Mouse (Mus musculus) limb, embryonic 11.5 days (tissue): ENCODE measurements around the gene Mmp10. TPM values are rescaled to one million over a fixed set of nuclear protein-coding genes. Genes with fewer than 3 reads are reported as not detected.

Experiments used
- ATAC-seq: fragments of 200-750 bp; cut with Nextera tagmentation; 2 replicates; pipeline ENCODE4 v1.8.0; 2017; ENCODE audit warnings: low read depth; ENCODE audit not compliant: insufficient number of reproducible peaks, low FRiP score, low TSS enrichment
- DNase-seq: peaks from one replicate; pipeline ENCODE4 v3.0.0-alpha.2; 2015; ENCODE audit warnings: low spot score
- H3K27ac ChIP-seq: fragments of 300-500 bp; sonication (generic); replicated peaks from 2 replicates; pipeline ENCODE4 v1.5.1; 2014; ENCODE audit warnings: low read depth, mild to moderate bottlenecking, low read length
- H3K27me3 ChIP-seq: fragments of 300-500 bp; sonication (generic); 2 replicates; pipeline ENCODE4 v1.6.1; 2014; ENCODE audit warnings: mild to moderate bottlenecking, low read length, mixed read lengths; ENCODE audit not compliant: control insufficient read depth, insufficient read depth
- H3K36me3 ChIP-seq: fragments of 300-500 bp; sonication (generic); 2 replicates; pipeline ENCODE4 v1.6.1; 2014; ENCODE audit warnings: mild to moderate bottlenecking, low read length, moderate library complexity, mixed read lengths; ENCODE audit not compliant: control insufficient read depth, insufficient read depth
- H3K4me1 ChIP-seq: fragments of 300-500 bp; sonication (generic); 2 replicates; pipeline ENCODE4 v1.6.1; 2014; ENCODE audit warnings: low read length, mixed read lengths; ENCODE audit not compliant: control insufficient read depth, insufficient read depth
- H3K4me2 ChIP-seq: fragments of 300-500 bp; sonication (generic); 2 replicates; pipeline ENCODE4 v1.6.1; 2014; ENCODE audit warnings: low read depth, mild to moderate bottlenecking, moderate library complexity; ENCODE audit not compliant: severe bottlenecking
- H3K4me3 ChIP-seq: fragments of 300-500 bp; sonication (generic); 2 replicates; pipeline ENCODE4 v1.5.1; 2014; ENCODE audit warnings: low read depth, low read length
- H3K9ac ChIP-seq: fragments of 300-500 bp; sonication (generic); 2 replicates; pipeline ENCODE4 v1.6.1; 2014; ENCODE audit warnings: mild to moderate bottlenecking, low read length
- H3K9me3 ChIP-seq: fragments of 300-500 bp; sonication (generic); 2 replicates; pipeline ENCODE4 v1.6.1; 2016; ENCODE audit warnings: low read length; ENCODE audit not compliant: control insufficient read depth
- WGBS: fragments of 180-500 bp; shearing (Covaris S2); extraction: QIAGEN DNeasy Blood & Tissue Kit; methylation state at CpG from one replicate; pipeline ENCODE4 v1.1.7; 2014; 5-methylcytosine and 5-hydroxymethylcytosine counted together
- polyA plus RNA-seq: library from polyadenylated mRNA; unstranded; fragments of >200 nt; fragmentation: Nextera tagmentation; extraction: Ambion mirVana; gene quantifications from 2 replicates; pipeline ENCODE4 v1.2.1, GENCODE M21; 2014

Mmp10 gene
- not detected in 2 replicates for polyA plus RNA-seq

GRCm38 (mm10) chr9:7502051-7502450 lies at the start of gene Mmp10:
Gene Mmp10 (plus strand): TSS chr9:7502352.
- Histone ChIP-seq H3K4me3 (no peak within 1 kb of the TSS), H3K36me3 (no peaks in the 10 kb centered on the region), H3K9ac (no peak within 1 kb of the TSS), H3K9me3 (no peaks in the 10 kb centered on the region), H3K4me2 (no peak within 1 kb of the TSS), H3K27me3 (no peaks in the 10 kb centered on the region), H3K27ac (no peak within 1 kb of the TSS), H3K4me1 (no peaks in the 10 kb centered on the region)
- ATAC-seq, result no peak
- no peak for DNase-seq
- 94% methylated on average over 3 of the region's 3 CpGs for WGBS

DNA sequence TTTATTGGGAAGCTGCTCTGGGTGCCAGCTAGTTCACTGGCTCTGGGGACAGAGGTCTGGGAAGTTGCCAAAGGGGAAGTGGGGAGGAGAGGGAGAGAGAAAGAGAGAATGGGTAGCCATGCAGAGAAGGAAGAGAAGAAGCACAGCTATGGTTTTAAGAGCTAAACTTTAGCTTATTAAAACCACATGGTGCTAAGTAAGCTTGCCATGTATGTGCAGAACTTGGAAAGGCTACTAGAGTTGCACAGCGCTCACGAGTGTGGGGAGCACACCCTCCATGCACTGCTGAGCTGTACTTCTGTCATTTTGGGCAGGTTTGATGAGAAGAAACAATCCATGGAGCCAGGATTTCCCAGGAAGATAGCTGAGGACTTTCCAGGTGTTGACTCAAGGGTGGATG lies 48.9 kb upstream of the Mmp10 start:
- no peak for DNase-seq
- H3K4me3 ChIP-seq, result no peak overlapping the region
- 68% methylated on average over 2 of the region's 2 CpGs for whole genome bisulfite sequencing
- H3K9me3 ChIP-seq, result no peaks in the 10 kb centered on the region
- no peak overlapping the region for H3K4me2 ChIP-seq
- H3K36me3 ChIP-seq, result no peaks in the 10 kb centered on the region
- H3K27ac ChIP-seq, result no peak overlapping the region
- ATAC-seq, result no peak
- H3K27me3 ChIP-seq, result no peaks in the 10 kb centered on the region
- no peak overlapping the region for H3K9ac ChIP-seq
- H3K4me1 ChIP-seq, result no peaks in the 10 kb centered on the region

DNA sequence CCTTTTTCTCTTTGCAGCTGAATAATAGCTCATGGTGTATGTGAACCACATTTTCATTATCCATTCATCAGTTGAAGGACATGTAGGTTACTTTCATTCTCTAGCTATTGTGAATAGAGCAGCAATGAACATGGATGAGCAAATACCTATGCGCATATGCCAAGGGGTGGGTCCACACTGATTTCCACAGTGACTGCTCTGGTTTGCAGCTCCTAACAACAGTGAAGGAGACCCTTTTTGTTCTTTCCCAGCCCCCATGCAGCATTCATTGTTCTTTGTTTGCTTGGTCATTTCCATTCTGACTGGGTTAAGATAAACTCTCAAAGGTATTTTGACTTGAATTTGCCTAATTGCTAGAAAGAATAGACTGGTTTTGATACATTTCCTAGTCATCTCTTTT lies 31.9 kb upstream of the Mmp10 start:
- H3K4me3 ChIP-seq, result no peak overlapping the region
- no peak for DNase-seq
- no peaks in the 10 kb centered on the region for H3K4me1 ChIP-seq
- no peaks in the 10 kb centered on the region for H3K36me3 ChIP-seq
- H3K4me2 ChIP-seq, result no peak overlapping the region
- 100% methylated on average over 1 of the region's 1 CpGs for WGBS
- H3K27me3 ChIP-seq, result no peaks in the 10 kb centered on the region
- H3K9ac ChIP-seq, result no peak overlapping the region
- no peak overlapping the region for H3K27ac ChIP-seq
- no peaks in the 10 kb centered on the region; the same call in 1 of the 2 replicates for H3K9me3 ChIP-seq
- no peak for ATAC-seq

GRCm38 (mm10) chr9:7483684-7484394 lies 18.3 kb upstream of the Mmp10 start:
- Histone ChIP-seq H3K4me3 (no peak overlapping the region), H3K36me3 (no peaks in the 10 kb centered on the region), H3K4me1 (no peaks in the 10 kb centered on the region), H3K27me3 (no peaks in the 10 kb centered on the region), H3K4me2 (no peak overlapping the region), H3K9ac (no peak overlapping the region), H3K27ac (no peak overlapping the region), H3K9me3 (no peaks in the 10 kb centered on the region)
- no peak for ATAC-seq
- 68% methylated on average over 5 of the region's 5 CpGs for WGBS
- no peak for DNase-seq

GRCm38 (mm10) chr9:7501138-7501537 lies 1.0 kb upstream of the Mmp10 start:
- Histone ChIP-seq H3K27ac (no peak overlapping the region), H3K4me2 (no peak overlapping the region), H3K4me3 (no peak overlapping the region), H3K9ac (no peak overlapping the region), H3K9me3 (no peaks in the 10 kb centered on the region), H3K36me3 (no peaks in the 10 kb centered on the region), H3K4me1 (no peaks in the 10 kb centered on the region), H3K27me3 (no peaks in the 10 kb centered on the region)
- no peak for DNase-seq
- WGBS, result 90% methylated on average over 3 of the region's 3 CpGs
- ATAC-seq, result no peak

- H3K9ac ChIP-seq, result no peak overlapping the region
- ATAC-seq, result no peak
- H3K36me3 ChIP-seq, result no peaks in the 10 kb centered on the region
- H3K27me3 ChIP-seq, result no peaks in the 10 kb centered on the region
- H3K27ac ChIP-seq, result no peak overlapping the region
- H3K4me3 ChIP-seq, result no peak overlapping the region
- no peak overlapping the region for H3K4me2 ChIP-seq
- no peaks in the 10 kb centered on the region for H3K4me1 ChIP-seq
- DNase-seq, result no peak
- WGBS, result 84% methylated on average over 7 of the region's 7 CpGs
- no peaks in the 10 kb centered on the region for H3K9me3 ChIP-seq
Observed at GRCm38 (mm10) chr9:7507321-7507876, 5.2 kb downstream of the Mmp10 start.

DNA sequence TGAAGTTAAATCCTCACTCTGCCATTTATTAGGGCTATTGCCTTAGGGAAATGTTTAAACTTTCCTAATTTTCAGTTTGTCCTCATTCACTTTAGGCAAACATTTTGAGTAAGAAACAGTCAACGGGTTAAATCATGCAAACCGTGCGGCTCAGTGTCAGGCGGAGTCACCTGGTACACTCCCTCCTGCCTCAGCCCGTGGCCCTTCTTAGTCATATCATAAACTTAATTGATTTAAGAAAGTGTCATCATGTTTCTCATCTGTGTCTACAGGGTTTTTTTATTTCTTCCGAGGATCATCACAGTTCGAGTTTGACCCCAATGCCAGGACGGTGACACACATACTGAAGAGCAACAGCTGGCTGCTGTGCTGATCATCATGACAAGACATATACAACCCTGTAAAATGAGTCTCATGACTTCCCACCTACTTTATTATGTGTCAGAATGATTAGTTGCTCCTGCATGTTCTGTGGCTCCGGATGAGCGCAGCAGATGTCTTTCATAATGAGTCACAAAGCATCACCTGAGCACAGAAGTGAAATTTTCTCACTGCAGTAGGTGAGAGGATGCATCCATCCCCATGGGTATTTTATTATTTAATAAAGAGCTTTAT lies 7.6 kb downstream of the Mmp10 start:
- Histone ChIP-seq H3K4me1 (no peaks in the 10 kb centered on the region), H3K9ac (no peak overlapping the region), H3K9me3 (no peaks in the 10 kb centered on the region), H3K27ac (no peak overlapping the region), H3K4me3 (no peak overlapping the region), H3K27me3 (no peaks in the 10 kb centered on the region), H3K4me2 (no peak overlapping the region), H3K36me3 (no peaks in the 10 kb centered on the region)
- ATAC-seq (no peak), DNase-seq (no peak)
- WGBS, result 86% methylated on average over 10 of the region's 10 CpGs

GRCm38 (mm10) chr9:7517944-7518571 lies 15.9 kb downstream of the Mmp10 start:
- WGBS, result 78% methylated on average over 4 of the region's 4 CpGs
- H3K27ac ChIP-seq, result no peak overlapping the region
- no peak for ATAC-seq
- H3K4me2 ChIP-seq, result no peak overlapping the region
- H3K27me3 ChIP-seq, result no peaks in the 10 kb centered on the region
- H3K36me3 ChIP-seq, result no peaks in the 10 kb centered on the region
- no peaks in the 10 kb centered on the region for H3K4me1 ChIP-seq
- no peak overlapping the region for H3K4me3 ChIP-seq
- no peaks in the 10 kb centered on the region for H3K9me3 ChIP-seq
- no peak overlapping the region for H3K9ac ChIP-seq
- no peak for DNase-seq
